ENCODE assay signal across 9 mouse cellular contexts in genomic region chr11:106391546-106392188, GRCm38 (mm10). TPM values are rescaled to one million over a fixed set of nuclear protein-coding genes. Genes with fewer than 3 reads are reported as not detected.
DNase-seq lines count a peak whose midpoint lies in the region; ATAC-seq and TF ChIP-seq lines count a peak whose summit lies in the region.
"Had no signal": no experiment of that assay in that cellular context is flagged by ENCODE, and none has a peak within 500 bp of the region (broad histone marks: within the 10 kb centered on the region; RNA-seq: fewer than 3 reads in every experiment).

No protein-coding gene starts in this region.

- H3K27ac ChIP-seq in kidney, adult 2 months (ENCODE audit: insufficient read depth, low read depth, low read length), result no peak overlapping the region
- no peak overlapping the region for H3K27ac ChIP-seq in limb, embryonic 11.5 days (replicated peaks; ENCODE audit: low read depth, low read length)
- no peak overlapping the region for H3K27ac ChIP-seq in midbrain, embryonic 15.5 days
- H3K27ac ChIP-seq: embryonic facial prominence, embryonic 12.5 days had no signal

- H3K27me3 ChIP-seq in kidney, adult 2 months (replicated peaks; ENCODE audit: control insufficient read depth, insufficient read depth, low read length), result no peaks in the 10 kb centered on the region
- H3K27me3 ChIP-seq in limb, embryonic 11.5 days (ENCODE audit: control insufficient read depth, insufficient read depth, low read length), result no peaks in the 10 kb centered on the region
- H3K27me3 ChIP-seq in midbrain, embryonic 15.5 days (replicated peaks), result no peaks in the 10 kb centered on the region
- H3K27me3 ChIP-seq: embryonic facial prominence, embryonic 12.5 days had no signal

- peak; percentile 97 for TF ChIP-seq CTCF in kidney, adult 2 months (conservative IDR thresholded peaks at IDR 0.05; ENCODE audit: insufficient read depth, insufficient read length, low read depth, low read length)

- no peaks in the 10 kb centered on the region for H3K36me3 ChIP-seq in kidney, adult 2 months (ENCODE audit: control insufficient read depth, insufficient read depth, low read length)
- H3K36me3 ChIP-seq in limb, embryonic 11.5 days (ENCODE audit: control insufficient read depth, insufficient read depth, low read length), result no peaks in the 10 kb centered on the region
- no peaks in the 10 kb centered on the region for H3K36me3 ChIP-seq in midbrain, embryonic 15.5 days (replicated peaks)
- H3K36me3 ChIP-seq: embryonic facial prominence, embryonic 12.5 days had no signal

- H3K4me2 ChIP-seq in limb, embryonic 11.5 days (ENCODE audit: low read depth, severe bottlenecking), result no peak overlapping the region
- H3K4me2 ChIP-seq in midbrain, embryonic 15.5 days, result no peak overlapping the region
- H3K4me2 ChIP-seq: embryonic facial prominence, embryonic 12.5 days had no signal

- intact Hi-C loops in gastrocnemius, postnatal 36 days (cut with DNase I), result loop anchor here (2.0 kb wide), 1 partner anchor 89 kb away; no protein-coding TSS in a partner anchor

- no peak overlapping the region for H3K9ac ChIP-seq in limb, embryonic 11.5 days (ENCODE audit: low read length)
- no peak overlapping the region for H3K9ac ChIP-seq in midbrain, embryonic 15.5 days
- H3K9ac ChIP-seq: embryonic facial prominence, embryonic 12.5 days had no signal

- ATAC-seq in limb, embryonic 11.5 days (ENCODE audit: insufficient number of reproducible peaks, low FRiP score, low TSS enrichment, low read depth), result no peak; the same call in 1 of the 2 replicates
- ATAC-seq in midbrain, embryonic 15.5 days (replicated peaks), result 0 out of 2 replicates have a peak, but pooled peaks have one; percentile 42

- peak; percentile 44 for DNase-seq in 3134 (ENCODE audit: extremely low read depth, insufficient read length, low spot score)
- DNase-seq in adrenal gland, adult (ENCODE audit: inconsistent age in 2 of 2, low spot score in 1 of 2), result peak; percentile 71 to 91
- DNase-seq in embryo, embryonic 10 days (ENCODE audit: low spot score), result peak; percentile 91
- DNase-seq in gastrocnemius, postnatal 36 days, result peak; percentile 44 to 49
- DNase-seq in kidney, adult 2 months, result peak; percentile 78
- peak; percentile 84 for DNase-seq in limb, embryonic 11.5 days (ENCODE audit: low spot score)
- DNase-seq in spleen, adult 18-20 months, result peak; percentile 52 to 72

- TF ChIP-seq POLR2A in kidney, adult 2 months (IDR thresholded peaks at IDR 0.05; ENCODE audit: low read depth, low read length), result no peak

- no peaks in the 10 kb centered on the region for H3K9me3 ChIP-seq in limb, embryonic 11.5 days (ENCODE audit: control insufficient read depth, low read length)
- H3K9me3 ChIP-seq in midbrain, embryonic 15.5 days, result no peaks in the 10 kb centered on the region
- H3K9me3 ChIP-seq: embryonic facial prominence, embryonic 12.5 days had no signal

- H3K4me3 ChIP-seq in kidney, adult 2 months (ENCODE audit: insufficient read depth, low read depth, low read length), result no peak overlapping the region
- no peak overlapping the region for H3K4me3 ChIP-seq in limb, embryonic 11.5 days (ENCODE audit: low read depth, low read length)
- no peak overlapping the region for H3K4me3 ChIP-seq in midbrain, embryonic 15.5 days
- H3K4me3 ChIP-seq: embryonic facial prominence, embryonic 12.5 days had no signal

- WGBS in kidney, adult 2 months, result 31% methylated on average over 6 of the region's 6 CpGs
- 32% methylated on average over 6 of the region's 6 CpGs for WGBS in limb, embryonic 11.5 days
- 30% methylated on average over 6 of the region's 6 CpGs for WGBS in midbrain, embryonic 15.5 days

- H3K4me1 ChIP-seq in kidney, adult 2 months (ENCODE audit: control insufficient read depth, insufficient read depth, low read length), result no peaks in the 10 kb centered on the region
- no peaks in the 10 kb centered on the region for H3K4me1 ChIP-seq in limb, embryonic 11.5 days (ENCODE audit: control insufficient read depth, insufficient read depth, low read length)
- no peaks in the 10 kb centered on the region for H3K4me1 ChIP-seq in midbrain, embryonic 15.5 days

RNA-seq across cellular contexts. Expression of gene Icam2, which starts 3.8 kb away (rescaled TPM):
- total RNA-seq in gastrocnemius, postnatal 36 days (2021), result 1 to 10 TPM; 4.4 to 5.4 TPM
- 35.0 and 38.1 TPM in 2 replicates for polyA plus RNA-seq in kidney, adult 2 months (2012; rRNA removed)
- 24.5 and 26.8 TPM in 2 replicates for polyA plus RNA-seq in limb, embryonic 11.5 days (2014; fragmentation: Nextera tagmentation; extraction: Ambion mirVana)
- 18.2 and 19.1 TPM in 2 replicates for polyA plus RNA-seq in midbrain, embryonic 15.5 days (2015; fragmentation: Nextera tagmentation; extraction: Ambion mirVana)

RNA-seq across cellular contexts. Expression of gene Prr29, which starts 26.4 kb away (rescaled TPM):
- 1 to 10 TPM; 5.7 to 7.1 TPM for total RNA-seq in gastrocnemius, postnatal 36 days (2021)
- 0.12 and 0.58 TPM in 2 replicates for polyA plus RNA-seq in kidney, adult 2 months (2012; rRNA removed)
- not detected in 2 replicates for polyA plus RNA-seq in limb, embryonic 11.5 days (2014; fragmentation: Nextera tagmentation; extraction: Ambion mirVana)
- polyA plus RNA-seq in midbrain, embryonic 15.5 days (2015; fragmentation: Nextera tagmentation; extraction: Ambion mirVana), result not detected in 2 replicates
- polyA plus RNA-seq: embryonic facial prominence, embryonic 12.5 days had no signal

RNA-seq across cellular contexts. Expression of gene Scn4a, which starts 38.6 kb away (rescaled TPM):
- 100 to 1,000 TPM; 381 to 407 TPM for total RNA-seq in gastrocnemius, postnatal 36 days (2021)
- polyA plus RNA-seq in kidney, adult 2 months (2012; rRNA removed), result 0.11 and 1.9 TPM in 2 replicates
- 0.13 and 0.23 TPM in 2 replicates for polyA plus RNA-seq in limb, embryonic 11.5 days (2014; fragmentation: Nextera tagmentation; extraction: Ambion mirVana)
- not detected in 2 replicates for polyA plus RNA-seq in midbrain, embryonic 15.5 days (2015; fragmentation: Nextera tagmentation; extraction: Ambion mirVana)
